Mouse (Mus musculus) heart, adult 2 months (tissue): ENCODE data around the gene Csf2. TPM values are rescaled to one million over a fixed set of nuclear protein-coding genes. Genes with fewer than 3 reads are reported as not detected.

Source experiments
- DNase-seq, 2 experiments: peaks; one replicate each; pipeline ENCODE4 v3.0.0; 2021
- H3K27ac ChIP-seq: fragments of 200-600 bp; 2 replicates; pipeline ENCODE4 v1.8.1; 2022
- H3K27me3 ChIP-seq: fragments of 200-500 bp; 2 replicates; pipeline ENCODE4 v1.6.1; 2012; ENCODE audit warnings: mild to moderate bottlenecking, low read length, inconsistent platforms, mixed read lengths; ENCODE audit not compliant: control insufficient read depth, insufficient read depth
- H3K36me3 ChIP-seq: fragments of 200-500 bp; 2 replicates; pipeline ENCODE4 v1.6.1; 2012; ENCODE audit warnings: low read length, inconsistent platforms; ENCODE audit not compliant: control insufficient read depth, insufficient read depth
- H3K4me1 ChIP-seq: fragments of 200-500 bp; 2 replicates; pipeline ENCODE4 v1.6.1; 2011; ENCODE audit warnings: low read length; ENCODE audit not compliant: control insufficient read depth, insufficient read depth
- H3K4me3 ChIP-seq: fragments of 200-600 bp; 2 replicates; pipeline ENCODE4 v1.8.1; 2022
- H3K79me2 ChIP-seq: fragments of 200-500 bp; replicated peaks from 2 replicates; pipeline ENCODE4 v1.6.1; 2012; ENCODE audit warnings: mild to moderate bottlenecking, inconsistent platforms, low read length, moderate library complexity, mixed read lengths; ENCODE audit not compliant: control insufficient read depth, insufficient read depth
- H3K9ac ChIP-seq: fragments of 200-500 bp; 2 replicates; pipeline ENCODE4 v1.6.1; 2012; ENCODE audit warnings: low read depth, mild to moderate bottlenecking, control low read depth, inconsistent platforms, low read length, mixed read lengths
- CTCF ChIP-seq: fragments of 200-600 bp; IDR thresholded peaks from 2 replicates; pipeline ENCODE4 v1.8.1; 2022; ENCODE audit warnings: antibody characterized with exemption, mild to moderate bottlenecking, moderate library complexity
- EP300 ChIP-seq: fragments of 200-500 bp; IDR thresholded peaks from 2 replicates; pipeline ENCODE4 v1.6.1; 2011; ENCODE audit warnings: low read depth, low read length, control low read depth; ENCODE audit not compliant: insufficient read depth
- POLR2A ChIP-seq: fragments of 200-500 bp; IDR thresholded peaks from 2 replicates; pipeline ENCODE4 v1.6.1; 2011; ENCODE audit warnings: mild to moderate bottlenecking, low read depth, low read length, control low read depth; ENCODE audit not compliant: insufficient read depth
- WGBS: fragments of 180-500 bp; shearing (Covaris S2); methylation state at CpG from one replicate; pipeline ENCODE4 v1.1.7; 2018; 5-methylcytosine and 5-hydroxymethylcytosine counted together
- intact Hi-C: fragments of 180-260 bp; cut with DNase I; formaldehyde crosslinking; loops from one replicate; pipeline ENCODE4 v1.15.1; 2025
- polyA plus RNA-seq: library from polyadenylated mRNA; depleted of rRNA; stranded (reverse); fragments of >200 nt; gene quantifications from 2 replicates; pipeline ENCODE4 v1.2.3, GENCODE M21; 2012
- total RNA-seq, 2 experiments: library from RNA; stranded (reverse); gene quantifications; 2 replicates each; pipeline ENCODE4 v1.2.3; 2021

Csf2 gene
- total and polyA plus RNA-seq, 3 experiments, result not detected

- H3K79me2 ChIP-seq, result no peaks in the 10 kb centered on the region
- no peak overlapping the region for H3K9ac ChIP-seq
- no peak for DNase-seq
- no peaks in the 10 kb centered on the region for H3K27me3 ChIP-seq
- intact Hi-C loops, result no loop called here
- TF ChIP-seq CTCF (no peak), POLR2A (no peak), EP300 (no peak)
- no peak overlapping the region for H3K27ac ChIP-seq
- no peak overlapping the region for H3K4me3 ChIP-seq
- WGBS, result 89% methylated on average over 5 of the region's 5 CpGs
- H3K36me3 ChIP-seq, result no peaks in the 10 kb centered on the region
- H3K4me1 ChIP-seq, result peaks cover 6% of the 10 kb centered on the region
Measured at GRCm38 (mm10) chr11:54213631-54214030, 35.8 kb downstream of the Csf2 start.

- no peak overlapping the region for H3K4me3 ChIP-seq
- H3K79me2 ChIP-seq, result no peaks in the 10 kb centered on the region
- H3K27me3 ChIP-seq, result no peaks in the 10 kb centered on the region
- H3K36me3 ChIP-seq, result no peaks in the 10 kb centered on the region
- DNase-seq, result no peak
- WGBS, result 47% methylated on average over 5 of the region's 5 CpGs
- H3K4me1 ChIP-seq, result no peaks in the 10 kb centered on the region
- TF ChIP-seq CTCF (no peak), EP300 (no peak), POLR2A (no peak)
- H3K27ac ChIP-seq, result no peak overlapping the region
- intact Hi-C loops, result loop anchor here (5.0 kb wide), 1 partner anchor 55 kb away; no protein-coding TSS in a partner anchor
- H3K9ac ChIP-seq, result no peak overlapping the region
Measured at GRCm38 (mm10) chr11:54206993-54207392, 42.5 kb downstream of the Csf2 start.

DNA sequence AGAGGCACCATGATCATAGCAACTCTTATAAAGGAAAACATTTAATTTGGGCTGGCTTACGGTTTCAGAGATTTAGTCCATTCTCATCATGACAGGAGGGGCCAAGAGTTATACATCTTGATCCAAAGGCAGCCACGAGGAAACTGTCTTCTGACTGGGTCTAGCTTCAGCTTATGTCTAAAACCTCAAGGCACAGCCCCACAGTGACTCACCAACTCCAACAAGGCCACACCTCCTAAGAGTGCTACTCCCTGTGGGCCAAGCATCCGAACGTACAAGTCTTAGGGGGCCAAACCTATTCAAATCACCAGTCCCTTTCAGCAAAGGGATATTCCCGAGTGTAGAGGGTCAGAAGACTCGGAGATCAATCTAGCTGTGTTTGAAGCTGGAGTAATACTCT is 44.1 kb downstream of the Csf2 start:
- TF ChIP-seq POLR2A, result no peak
- TF ChIP-seq EP300, result no peak
- no peak for TF ChIP-seq CTCF
- Histone ChIP-seq H3K27me3 (no peaks in the 10 kb centered on the region), H3K4me1 (no peaks in the 10 kb centered on the region), H3K36me3 (no peaks in the 10 kb centered on the region), H3K4me3 (no peak overlapping the region), H3K9ac (no peak overlapping the region), H3K27ac (no peak overlapping the region), H3K79me2 (no peaks in the 10 kb centered on the region)
- WGBS, result 76% methylated on average over 6 of the region's 6 CpGs
- intact Hi-C loops, result loop anchor here (5.0 kb wide), 1 partner anchor 53 kb away; no protein-coding TSS in a partner anchor
- no peak for DNase-seq

DNA sequence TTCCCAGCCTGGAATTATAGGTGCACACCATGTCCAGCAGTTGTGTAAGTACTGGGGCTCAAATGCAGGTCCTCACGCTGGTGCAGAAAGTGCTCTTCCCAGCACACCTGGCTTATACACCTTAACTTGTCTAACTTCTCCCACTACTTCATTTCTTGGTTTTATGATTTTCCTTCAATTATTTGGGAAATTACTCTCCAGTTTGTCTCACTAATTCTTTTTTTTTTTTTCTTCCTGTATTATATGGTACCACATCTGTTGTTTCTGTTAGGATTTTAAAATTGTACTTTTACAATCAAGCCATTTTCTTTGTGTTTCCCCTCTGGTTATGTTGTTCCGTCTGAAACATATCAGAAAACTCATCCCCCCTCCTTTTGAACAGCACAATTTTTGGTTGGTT is 44.7 kb downstream of the Csf2 start:
- no peak overlapping the region for H3K4me3 ChIP-seq
- H3K36me3 ChIP-seq, result no peaks in the 10 kb centered on the region
- no peaks in the 10 kb centered on the region for H3K27me3 ChIP-seq
- intact Hi-C loops, result loop anchor here (5.0 kb wide), 1 partner anchor 52 kb away; no protein-coding TSS in a partner anchor
- DNase-seq, result no peak
- no peaks in the 10 kb centered on the region for H3K79me2 ChIP-seq
- no peaks in the 10 kb centered on the region for H3K4me1 ChIP-seq
- H3K27ac ChIP-seq, result no peak overlapping the region
- no peak overlapping the region for H3K9ac ChIP-seq
- TF ChIP-seq EP300, result no peak
- no peak for TF ChIP-seq CTCF
- no peak for TF ChIP-seq POLR2A
- 94% methylated on average over 2 of the region's 2 CpGs for WGBS

DNA sequence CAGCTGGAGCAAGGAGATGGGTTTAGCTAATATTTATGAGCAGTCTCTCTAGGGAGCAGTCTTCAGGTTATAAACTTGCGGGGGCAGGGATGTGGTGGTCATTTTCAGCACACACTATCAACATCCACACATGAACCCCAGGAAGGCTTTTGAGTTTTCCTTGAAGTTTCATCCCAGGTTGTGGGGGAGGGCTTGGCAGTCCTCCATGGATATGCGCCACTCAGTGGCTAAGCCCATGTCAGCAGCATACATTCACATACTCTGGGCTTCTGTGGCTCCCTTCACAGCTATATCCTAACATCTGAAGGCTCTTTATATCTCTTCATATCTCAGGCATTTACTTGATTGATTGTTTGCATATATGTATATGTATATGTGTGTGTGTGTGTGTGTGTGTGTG is 46.3 kb downstream of the Csf2 start:
- no peak for DNase-seq
- intact Hi-C loops, result no loop called here
- no peaks in the 10 kb centered on the region for H3K79me2 ChIP-seq
- no peak overlapping the region for H3K9ac ChIP-seq
- no peaks in the 10 kb centered on the region for H3K27me3 ChIP-seq
- TF ChIP-seq CTCF (peak; percentile 26), POLR2A (no peak), EP300 (no peak)
- no peak overlapping the region for H3K4me3 ChIP-seq
- H3K4me1 ChIP-seq, result no peaks in the 10 kb centered on the region
- H3K27ac ChIP-seq, result no peak overlapping the region
- H3K36me3 ChIP-seq, result no peaks in the 10 kb centered on the region
- WGBS, result 59% methylated on average over 2 of the region's 2 CpGs

DNA sequence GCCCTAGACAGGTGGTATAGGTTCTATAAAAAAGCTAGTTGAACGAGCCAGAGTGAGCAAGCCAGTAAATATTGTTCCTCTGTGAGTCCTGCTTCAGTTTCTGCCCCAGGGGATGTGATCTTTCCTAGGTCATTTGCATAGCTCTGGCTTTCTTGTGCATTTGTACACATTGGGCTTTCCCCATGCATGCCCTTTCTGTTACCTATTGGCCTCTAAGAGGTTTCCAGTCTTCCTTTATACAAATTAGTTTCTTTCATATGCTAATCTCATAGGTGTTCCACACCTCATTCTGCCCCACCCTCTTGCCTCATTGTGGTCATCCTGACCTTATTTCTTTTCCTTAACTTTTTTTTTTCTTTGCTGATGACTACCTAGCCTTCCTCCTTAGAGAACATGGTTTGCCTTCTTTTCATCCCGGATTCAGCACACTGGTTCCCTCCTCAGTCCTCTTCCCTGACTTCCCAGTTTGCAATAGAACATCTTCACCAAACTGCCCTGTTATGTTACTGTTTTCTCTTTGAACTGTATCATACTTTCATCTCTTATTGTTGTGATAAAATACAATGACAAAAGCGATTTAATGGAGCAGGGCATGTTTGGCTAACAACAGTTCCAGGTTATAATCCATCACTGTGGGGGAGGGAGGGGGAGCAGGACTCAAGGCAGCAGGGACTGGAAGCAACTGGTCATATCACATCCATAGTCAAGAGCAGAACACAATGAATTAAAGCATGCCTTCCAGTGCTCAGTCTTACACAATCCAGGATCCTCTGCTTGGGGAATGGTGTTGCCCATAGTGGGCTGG is 47.4 kb downstream of the Csf2 start:
- TF ChIP-seq CTCF (no peak), POLR2A (no peak), EP300 (no peak)
- DNase-seq, result no peak
- Histone ChIP-seq H3K9ac (no peak overlapping the region), H3K4me1 (no peaks in the 10 kb centered on the region), H3K36me3 (no peaks in the 10 kb centered on the region), H3K79me2 (no peaks in the 10 kb centered on the region), H3K27ac (no peak overlapping the region), H3K27me3 (no peaks in the 10 kb centered on the region), H3K4me3 (no peak overlapping the region)
- 74% methylated on average over 3 of the region's 3 CpGs for WGBS
- intact Hi-C loops, result no loop called here
